Mouse (Mus musculus): ENCODE measurements around the gene Cenpj. TPM values are rescaled to one million over a fixed set of nuclear protein-coding genes. Genes with fewer than 3 reads are reported as not detected.

The Cenpj gene
- polyA plus RNA-seq, 1 experiment from 2014 or later = 2.1 TPM

GRCm38 (mm10) chr14:56602069-56602468 is 26.8 kb upstream of the Cenpj start:
- no peak for TF ChIP-seq CTCF (IDR thresholded peaks at IDR 0.05; ENCODE audit: low read depth)
- TF ChIP-seq EP300 (IDR thresholded peaks at IDR 0.05; ENCODE audit: low read depth) = no peak
- H3K36me3 ChIP-seq (replicated peaks; ENCODE audit: insufficient read depth, low read length) = peaks cover 16% of the 10 kb centered on the region
- H3K4me2 ChIP-seq (ENCODE audit: low read depth, low read length) = no peak overlapping the region
- no peak overlapping the region for H3K4me3 ChIP-seq (ENCODE audit: low read depth, low read length)
- H3K27ac ChIP-seq (ENCODE audit: low read depth) = no peak overlapping the region
- H3K9ac ChIP-seq (replicated peaks) = no peak overlapping the region
- 83% methylated on average over 9 of the region's 9 CpGs for WGBS (ENCODE audit: insufficient replicate concordance)
- H3K4me1 ChIP-seq (ENCODE audit: insufficient read depth) = no peaks in the 10 kb centered on the region
- DNase-seq (no peak), ATAC-seq (no peak)
- H3K9me3 ChIP-seq (ENCODE audit: low read length) = no peaks in the 10 kb centered on the region
- H3K27me3 ChIP-seq (ENCODE audit: insufficient read depth, low read length) = no peaks in the 10 kb centered on the region

- no peak overlapping the region for H3K4me3 ChIP-seq (ENCODE audit: low read depth, low read length)
- H3K27me3 ChIP-seq (ENCODE audit: insufficient read depth, low read length) = no peaks in the 10 kb centered on the region
- no peak overlapping the region for H3K27ac ChIP-seq (ENCODE audit: low read depth)
- no peak for ATAC-seq
- 52% methylated on average over 6 of the region's 6 CpGs for WGBS (ENCODE audit: insufficient replicate concordance)
- H3K9ac ChIP-seq (replicated peaks) = no peak overlapping the region
- TF ChIP-seq CTCF (IDR thresholded peaks at IDR 0.05; ENCODE audit: low read depth) (peak; percentile 91), EP300 (IDR thresholded peaks at IDR 0.05; ENCODE audit: low read depth) (no peak)
- no peak overlapping the region for H3K4me2 ChIP-seq (ENCODE audit: low read depth, low read length)
- peak; percentile 74 for DNase-seq
- H3K4me1 ChIP-seq (ENCODE audit: insufficient read depth) = no peaks in the 10 kb centered on the region
- H3K36me3 ChIP-seq (replicated peaks; ENCODE audit: insufficient read depth, low read length) = peaks cover 34% of the 10 kb centered on the region
- H3K9me3 ChIP-seq (ENCODE audit: low read length) = no peaks in the 10 kb centered on the region
Measured at GRCm38 (mm10) chr14:56598759-56599158, 23.5 kb upstream of the Cenpj start.

- Histone ChIP-seq H3K27ac (ENCODE audit: low read depth) (no peak overlapping the region), H3K4me1 (ENCODE audit: insufficient read depth) (no peaks in the 10 kb centered on the region), H3K9ac (replicated peaks) (no peak overlapping the region), H3K4me2 (ENCODE audit: low read depth, low read length) (no peak overlapping the region), H3K9me3 (ENCODE audit: low read length) (no peaks in the 10 kb centered on the region), H3K36me3 (replicated peaks; ENCODE audit: insufficient read depth, low read length) (peaks cover 58% of the 10 kb centered on the region), H3K4me3 (ENCODE audit: low read depth, low read length) (no peak overlapping the region), H3K27me3 (ENCODE audit: insufficient read depth, low read length) (no peaks in the 10 kb centered on the region)
- DNase-seq (no peak), ATAC-seq (no peak)
- 69% methylated on average over 1 of the region's 1 CpGs for WGBS (ENCODE audit: insufficient replicate concordance)
- TF ChIP-seq CTCF (IDR thresholded peaks at IDR 0.05; ENCODE audit: low read depth) = no peak
- TF ChIP-seq EP300 (IDR thresholded peaks at IDR 0.05; ENCODE audit: low read depth) = no peak
Measured at GRCm38 (mm10) chr14:56594811-56595210, 19.6 kb upstream of the Cenpj start.

GRCm38 (mm10) chr14:56592191-56592590 is 17.0 kb upstream of the Cenpj start:
- Histone ChIP-seq H3K36me3 (replicated peaks; ENCODE audit: insufficient read depth, low read length) (peaks cover 65% of the 10 kb centered on the region), H3K27ac (ENCODE audit: low read depth) (no peak overlapping the region), H3K27me3 (ENCODE audit: insufficient read depth, low read length) (no peaks in the 10 kb centered on the region), H3K4me1 (ENCODE audit: insufficient read depth) (no peaks in the 10 kb centered on the region), H3K4me3 (ENCODE audit: low read depth, low read length) (no peak overlapping the region), H3K9me3 (ENCODE audit: low read length) (no peaks in the 10 kb centered on the region), H3K9ac (replicated peaks) (no peak overlapping the region), H3K4me2 (ENCODE audit: low read depth, low read length) (no peak overlapping the region)
- TF ChIP-seq CTCF (IDR thresholded peaks at IDR 0.05; ENCODE audit: low read depth) (no peak), EP300 (IDR thresholded peaks at IDR 0.05; ENCODE audit: low read depth) (no peak)
- ATAC-seq (no peak), DNase-seq (no peak)
- 84% methylated on average over 9 of the region's 9 CpGs for WGBS (ENCODE audit: insufficient replicate concordance)

- 81% methylated on average over 6 of the region's 6 CpGs for WGBS (ENCODE audit: insufficient replicate concordance)
- TF ChIP-seq EP300 (IDR thresholded peaks at IDR 0.05; ENCODE audit: low read depth) (no peak), CTCF (IDR thresholded peaks at IDR 0.05; ENCODE audit: low read depth) (no peak)
- Histone ChIP-seq H3K27me3 (ENCODE audit: insufficient read depth, low read length) (no peaks in the 10 kb centered on the region), H3K27ac (ENCODE audit: low read depth) (no peak overlapping the region), H3K4me2 (ENCODE audit: low read depth, low read length) (no peak overlapping the region), H3K9me3 (ENCODE audit: low read length) (no peaks in the 10 kb centered on the region), H3K4me3 (ENCODE audit: low read depth, low read length) (no peak overlapping the region), H3K36me3 (replicated peaks; ENCODE audit: insufficient read depth, low read length) (peaks cover 20% of the 10 kb centered on the region), H3K4me1 (ENCODE audit: insufficient read depth) (no peaks in the 10 kb centered on the region), H3K9ac (replicated peaks) (no peak overlapping the region)
- no peak for ATAC-seq
- DNase-seq = no peak
Measured at GRCm38 (mm10) chr14:56582294-56582693, 7.1 kb upstream of the Cenpj start.

- H3K9me3 ChIP-seq (ENCODE audit: low read length) = no peaks in the 10 kb centered on the region
- no peak overlapping the region for H3K4me2 ChIP-seq (ENCODE audit: low read depth, low read length)
- no peak for ATAC-seq
- TF ChIP-seq CTCF (IDR thresholded peaks at IDR 0.05; ENCODE audit: low read depth) = no peak
- DNase-seq = no peak
- no peak overlapping the region for H3K4me3 ChIP-seq (ENCODE audit: low read depth, low read length)
- no peak overlapping the region for H3K9ac ChIP-seq (replicated peaks)
- H3K27me3 ChIP-seq (ENCODE audit: insufficient read depth, low read length) = no peaks in the 10 kb centered on the region
- no peak overlapping the region for H3K27ac ChIP-seq (ENCODE audit: low read depth)
- peaks cover 4% of the 10 kb centered on the region for H3K4me1 ChIP-seq (ENCODE audit: insufficient read depth)
- 43% methylated on average over 5 of the region's 5 CpGs for WGBS (ENCODE audit: insufficient replicate concordance)
- peaks cover 20% of the 10 kb centered on the region for H3K36me3 ChIP-seq (replicated peaks; ENCODE audit: insufficient read depth, low read length)
Measured at GRCm38 (mm10) chr14:56581117-56581516, 5.9 kb upstream of the Cenpj start.

GRCm38 (mm10) chr14:56579011-56579410 is 3.8 kb upstream of the Cenpj start:
- no peak overlapping the region for H3K9ac ChIP-seq (replicated peaks)
- H3K4me1 ChIP-seq (ENCODE audit: insufficient read depth) = peaks cover 14% of the 10 kb centered on the region
- no peak overlapping the region for H3K4me3 ChIP-seq (ENCODE audit: low read depth, low read length)
- H3K36me3 ChIP-seq (replicated peaks; ENCODE audit: insufficient read depth, low read length) = no peaks in the 10 kb centered on the region; the same call in 1 of the 2 replicates
- no peak overlapping the region for H3K27ac ChIP-seq (ENCODE audit: low read depth)
- WGBS (ENCODE audit: insufficient replicate concordance) = 74% methylated on average over 8 of the region's 8 CpGs
- ATAC-seq (no peak), DNase-seq (no peak)
- no peaks in the 10 kb centered on the region for H3K9me3 ChIP-seq (ENCODE audit: low read length)
- H3K4me2 ChIP-seq (ENCODE audit: low read depth, low read length) = no peak overlapping the region
- TF ChIP-seq EP300 (IDR thresholded peaks at IDR 0.05; ENCODE audit: low read depth) = no peak
- TF ChIP-seq CTCF (IDR thresholded peaks at IDR 0.05; ENCODE audit: low read depth) = no peak
- H3K27me3 ChIP-seq (ENCODE audit: insufficient read depth, low read length) = no peaks in the 10 kb centered on the region
